Mouse (Mus musculus): ENCODE measurements around the gene Tcte2. TPM values are rescaled to one million over a fixed set of nuclear protein-coding genes. Genes with fewer than 3 reads are reported as not detected.
A peak's percentile ranks its signal among the peaks of the same experiment; 100 is the strongest.
"Not testable (repeated sequence)": the region's sequence is repeated elsewhere in the genome, so short reads cannot be mapped to it uniquely, and the experiment has no call there.

Gene Tcte2
- polyA plus RNA-seq, 1 experiment from 2014 or later: 5.0 TPM

DNA sequence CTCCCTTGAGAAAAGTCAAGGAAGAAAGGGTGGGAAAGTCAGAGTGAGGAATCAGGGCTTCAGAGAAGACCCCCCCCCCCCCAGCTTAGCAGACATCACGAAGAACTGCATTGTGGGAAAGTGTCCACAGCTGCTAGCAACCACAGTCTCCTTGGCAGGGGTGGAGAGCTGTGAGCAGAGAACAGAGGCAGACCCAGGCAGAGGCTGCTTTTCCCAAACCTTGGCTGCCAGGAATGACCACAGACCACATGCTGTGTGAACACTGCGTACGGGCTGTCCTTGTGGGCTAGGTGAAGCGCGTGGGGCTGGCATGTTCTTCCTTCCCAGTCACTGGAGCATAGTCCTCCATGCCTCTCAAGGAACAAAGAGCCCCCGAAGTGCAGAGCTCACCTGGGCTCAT is 81.9 kb downstream of the Tcte2 start:
- Histone ChIP-seq H3K4me2 (ENCODE audit: low read length) (no peak overlapping the region), H3K36me3 (ENCODE audit: control insufficient read depth, insufficient read depth, low read length) (no peaks in the 10 kb centered on the region), H3K4me3 (ENCODE audit: control insufficient read depth in 1 of 2, insufficient read depth in 1 of 2, low read depth in 1 of 2, low read length in 2 of 2) (no peak overlapping the region), H3K27ac (replicated peaks in 1 of 2; ENCODE audit: control insufficient read depth in 1 of 2, insufficient read depth in 1 of 2, low read depth in 2 of 2, low read length in 2 of 2) (no peak overlapping the region), H3K9ac (ENCODE audit: low read length) (no peak overlapping the region), H3K9me3 (ENCODE audit: control insufficient read depth, low read length) (no peaks in the 10 kb centered on the region), H3K4me1 (ENCODE audit: control insufficient read depth in 2 of 2, insufficient read depth in 2 of 2, low read length in 2 of 2) (peaks cover 36 to 49% of the 10 kb centered on the region in 2 experiments), H3K27me3 (ENCODE audit: control insufficient read depth, insufficient read depth, low read length) (no peaks in the 10 kb centered on the region)
- 91% methylated on average over 6 of the region's 6 CpGs for WGBS
- ATAC-seq (ENCODE audit: insufficient number of reproducible peaks, insufficient read depth, low FRiP score, low read depth): no peak

DNA sequence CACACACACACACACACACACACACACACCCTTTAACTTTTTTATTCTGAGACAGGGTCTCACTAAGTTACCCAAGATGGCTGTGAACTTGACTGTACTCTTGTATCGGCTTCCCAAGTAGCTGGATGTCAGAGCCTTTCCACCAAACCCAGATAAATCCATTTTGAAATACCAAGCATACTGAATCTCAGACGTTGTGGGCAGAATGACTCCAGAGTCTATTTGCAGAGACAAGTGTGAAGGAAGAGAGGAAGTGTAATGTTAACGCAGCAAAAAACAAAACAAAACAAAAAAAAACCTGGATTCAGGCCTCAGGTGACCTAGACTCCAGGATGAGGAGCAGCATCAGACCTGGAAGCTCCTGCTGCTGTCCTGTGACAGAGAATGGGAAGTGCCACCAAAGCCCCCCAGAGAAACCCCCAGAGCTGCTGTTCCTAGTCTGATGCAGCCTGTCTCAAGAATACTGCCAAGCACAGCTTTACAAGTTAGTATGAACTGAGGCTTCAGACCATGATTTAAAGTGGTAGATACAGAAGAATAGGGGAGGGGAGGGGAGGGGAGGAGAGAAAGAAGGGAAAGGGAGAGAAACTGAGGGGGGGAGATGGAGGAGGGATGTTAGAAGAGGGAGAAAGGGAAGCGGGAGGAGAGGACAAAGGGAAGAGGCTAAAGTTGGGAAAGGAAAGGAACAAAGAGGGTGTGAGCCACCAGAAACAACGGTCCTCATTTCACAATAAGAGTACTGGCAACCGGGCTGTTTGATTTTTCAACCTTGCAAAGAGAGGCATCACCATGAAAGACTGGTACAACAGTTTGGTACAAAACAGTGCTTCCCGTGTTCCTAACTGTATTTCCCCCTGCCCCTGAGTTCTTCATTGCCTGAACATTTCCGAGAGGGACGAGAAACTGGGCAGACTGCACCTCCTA is 84.1 kb downstream of the Tcte2 start:
- Histone ChIP-seq H3K4me3 (ENCODE audit: control insufficient read depth in 1 of 2, insufficient read depth in 1 of 2, low read depth in 1 of 2, low read length in 2 of 2) (0 out of 4 replicates have a peak overlapping the region, but pooled peaks of 1 of the 2 experiments have one; percentile 9), H3K4me2 (ENCODE audit: low read length) (peak overlapping the region; percentile 35), H3K36me3 (ENCODE audit: control insufficient read depth, insufficient read depth, low read length) (no peaks in the 10 kb centered on the region)

DNA sequence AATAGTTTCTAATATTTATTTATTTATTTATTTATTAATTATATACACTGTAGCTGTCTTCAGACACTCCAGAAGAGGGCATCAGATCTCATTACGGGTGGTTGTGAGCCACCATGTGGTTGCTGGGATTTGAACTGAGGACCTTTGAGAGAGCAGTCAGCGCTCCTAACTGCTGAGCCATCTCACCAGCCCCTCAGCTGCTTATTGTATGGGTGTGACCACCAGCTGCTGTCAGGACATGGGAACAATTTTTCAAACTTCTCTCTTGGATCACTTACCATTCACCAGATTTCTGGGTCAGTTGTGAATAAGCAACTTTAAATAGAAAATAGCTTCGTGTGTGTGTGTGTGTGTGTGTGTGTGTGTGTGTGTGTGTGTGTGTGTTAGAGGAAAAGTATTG is 85.5 kb downstream of the Tcte2 start:
- H3K27ac ChIP-seq (replicated peaks in 1 of 2; ENCODE audit: control insufficient read depth in 1 of 2, insufficient read depth in 1 of 2, low read depth in 2 of 2, low read length in 2 of 2); H3K27me3 ChIP-seq (ENCODE audit: control insufficient read depth, insufficient read depth, low read length); ATAC-seq (ENCODE audit: insufficient number of reproducible peaks, insufficient read depth, low FRiP score, low read depth); H3K4me3 ChIP-seq (ENCODE audit: control insufficient read depth in 1 of 2, insufficient read depth in 1 of 2, low read depth in 1 of 2, low read length in 2 of 2); H3K9ac ChIP-seq (ENCODE audit: low read length); H3K36me3 ChIP-seq (ENCODE audit: control insufficient read depth, insufficient read depth, low read length); H3K4me2 ChIP-seq (ENCODE audit: low read length); H3K9me3 ChIP-seq (ENCODE audit: control insufficient read depth, low read length): not testable (repeated sequence)
- 85% methylated on average over 3 of the region's 3 CpGs for WGBS
- H3K4me1 ChIP-seq (ENCODE audit: control insufficient read depth in 2 of 2, insufficient read depth in 2 of 2, low read length in 2 of 2): peaks cover 19 to 26% of the 10 kb centered on the region in 2 experiments

More for the DNA sequence above, 84.1 kb downstream of the Tcte2 start:
- no peaks in the 10 kb centered on the region for H3K27me3 ChIP-seq (ENCODE audit: control insufficient read depth, insufficient read depth, low read length)
- no peaks in the 10 kb centered on the region for H3K9me3 ChIP-seq (ENCODE audit: control insufficient read depth, low read length)
- H3K27ac ChIP-seq (replicated peaks in 1 of 2; ENCODE audit: control insufficient read depth in 1 of 2, insufficient read depth in 1 of 2, low read depth in 2 of 2, low read length in 2 of 2): peak overlapping the region; percentile 71 to 77
- peaks cover 23 to 34% of the 10 kb centered on the region in 2 experiments for H3K4me1 ChIP-seq (ENCODE audit: control insufficient read depth in 2 of 2, insufficient read depth in 2 of 2, low read length in 2 of 2)
- ATAC-seq (ENCODE audit: insufficient number of reproducible peaks, insufficient read depth, low FRiP score, low read depth): no peak
- WGBS: 31% methylated on average over 9 of the region's 9 CpGs
- H3K9ac ChIP-seq (ENCODE audit: low read length): peak overlapping the region; percentile 57

DNA sequence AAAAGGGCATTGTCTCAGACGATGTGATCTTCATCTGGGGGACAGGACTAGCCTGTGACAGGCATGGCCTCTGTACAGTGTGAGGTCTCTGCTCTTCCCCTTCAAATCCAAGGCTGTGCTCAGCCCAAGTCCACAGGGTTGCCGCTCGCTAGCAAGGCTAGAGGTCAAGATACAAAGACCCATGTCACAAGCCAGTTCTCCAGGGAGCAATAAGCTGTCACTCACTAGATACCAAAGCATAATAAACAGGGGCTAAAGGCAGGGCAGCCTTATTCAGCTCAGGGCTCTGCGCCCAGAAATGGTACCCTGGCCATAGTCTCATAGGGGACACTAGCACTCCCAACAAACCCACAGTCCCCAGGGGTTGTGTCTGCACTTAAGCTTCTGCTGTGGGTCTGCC is 86.0 kb downstream of the Tcte2 start:
- WGBS: 81% methylated on average over 4 of the region's 4 CpGs
- no peak overlapping the region for H3K27ac ChIP-seq (replicated peaks in 1 of 2; ENCODE audit: control insufficient read depth in 1 of 2, insufficient read depth in 1 of 2, low read depth in 2 of 2, low read length in 2 of 2)

DNA sequence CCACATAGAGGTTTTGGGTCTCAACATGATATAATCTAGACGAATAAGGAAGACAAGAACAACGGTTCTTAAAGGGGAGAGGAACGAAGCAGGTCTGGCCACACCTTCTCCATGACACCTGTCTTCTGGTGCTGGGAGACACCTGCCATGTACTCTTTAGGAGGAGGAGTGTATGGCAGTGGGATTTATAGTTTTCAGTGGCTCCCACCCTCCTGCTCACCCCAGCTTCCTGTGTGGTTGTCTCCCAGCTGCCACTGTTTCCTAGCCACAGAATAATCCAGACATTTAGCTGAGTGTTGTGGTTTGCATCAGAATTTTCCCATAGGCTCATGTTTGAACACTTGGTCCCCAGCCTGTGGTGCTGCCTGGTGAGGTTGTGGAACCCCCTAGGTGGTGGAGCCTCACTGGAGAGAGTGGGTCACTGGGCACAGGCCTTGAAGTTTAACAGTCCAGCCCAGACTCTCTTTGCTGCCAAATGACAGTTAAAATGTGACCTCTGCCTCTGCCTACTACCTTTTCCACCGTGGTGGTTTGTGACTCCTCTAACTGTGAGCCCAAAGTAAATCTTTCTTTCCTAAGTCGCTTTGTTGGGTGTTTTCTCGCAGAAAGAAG is 86.8 kb downstream of the Tcte2 start:
- peaks cover 13 to 18% of the 10 kb centered on the region in 2 experiments for H3K4me1 ChIP-seq (ENCODE audit: control insufficient read depth in 2 of 2, insufficient read depth in 2 of 2, low read length in 2 of 2)
- 78% methylated on average over 6 of the region's 6 CpGs for WGBS
- H3K9me3 ChIP-seq (ENCODE audit: control insufficient read depth, low read length): 0 out of 2 replicates have a peak, but pooled peaks cover 2% of the 10 kb centered on the region
- H3K27me3 ChIP-seq (ENCODE audit: control insufficient read depth, insufficient read depth, low read length): no peaks in the 10 kb centered on the region
- H3K27ac ChIP-seq (replicated peaks in 1 of 2; ENCODE audit: control insufficient read depth in 1 of 2, insufficient read depth in 1 of 2, low read depth in 2 of 2, low read length in 2 of 2): no peak overlapping the region
- H3K4me2 ChIP-seq (ENCODE audit: low read length): no peak overlapping the region
- no peak overlapping the region for H3K4me3 ChIP-seq (ENCODE audit: control insufficient read depth in 1 of 2, insufficient read depth in 1 of 2, low read depth in 1 of 2, low read length in 2 of 2)
- H3K9ac ChIP-seq (ENCODE audit: low read length): no peak overlapping the region
- H3K36me3 ChIP-seq (ENCODE audit: control insufficient read depth, insufficient read depth, low read length): no peaks in the 10 kb centered on the region
- ATAC-seq (ENCODE audit: insufficient number of reproducible peaks, insufficient read depth, low FRiP score, low read depth): no peak

More for the DNA sequence above, 86.0 kb downstream of the Tcte2 start:
- Histone ChIP-seq H3K4me2 (ENCODE audit: low read length) (no peak overlapping the region), H3K27me3 (ENCODE audit: control insufficient read depth, insufficient read depth, low read length) (no peaks in the 10 kb centered on the region), H3K4me3 (ENCODE audit: control insufficient read depth in 1 of 2, insufficient read depth in 1 of 2, low read depth in 1 of 2, low read length in 2 of 2) (no peak overlapping the region), H3K9me3 (ENCODE audit: control insufficient read depth, low read length) (0 out of 2 replicates have a peak, but pooled peaks cover 2% of the 10 kb centered on the region), H3K9ac (ENCODE audit: low read length) (no peak overlapping the region), H3K36me3 (ENCODE audit: control insufficient read depth, insufficient read depth, low read length) (no peaks in the 10 kb centered on the region), H3K4me1 (ENCODE audit: control insufficient read depth in 2 of 2, insufficient read depth in 2 of 2, low read length in 2 of 2) (peaks cover 18 to 26% of the 10 kb centered on the region in 2 experiments)
- ATAC-seq (ENCODE audit: insufficient number of reproducible peaks, insufficient read depth, low FRiP score, low read depth): no peak

DNA sequence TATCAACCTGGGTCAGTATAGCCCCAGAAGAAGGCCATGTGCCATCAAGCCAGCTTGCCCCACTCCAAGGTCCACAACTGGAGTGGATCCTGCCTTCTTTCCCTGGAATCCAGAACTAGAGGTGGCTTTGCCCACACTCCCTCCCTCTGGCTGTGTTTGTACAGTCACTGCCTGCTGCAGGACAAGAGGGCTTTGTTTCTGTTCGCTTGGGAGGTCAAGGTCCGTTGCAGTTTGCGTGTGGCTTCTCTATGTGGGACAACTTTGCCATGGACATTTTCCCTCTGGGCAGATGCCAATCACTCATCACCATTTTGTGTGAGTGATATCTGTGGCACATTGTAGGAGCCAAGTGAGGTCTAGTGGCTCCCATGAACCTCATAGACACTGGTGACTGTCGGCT is 89.9 kb downstream of the Tcte2 start:
- Histone ChIP-seq H3K36me3 (ENCODE audit: control insufficient read depth, insufficient read depth, low read length) (no peaks in the 10 kb centered on the region), H3K27ac (replicated peaks in 1 of 2; ENCODE audit: control insufficient read depth in 1 of 2, insufficient read depth in 1 of 2, low read depth in 2 of 2, low read length in 2 of 2) (no peak overlapping the region), H3K27me3 (ENCODE audit: control insufficient read depth, insufficient read depth, low read length) (no peaks in the 10 kb centered on the region), H3K4me1 (ENCODE audit: control insufficient read depth in 2 of 2, insufficient read depth in 2 of 2, low read length in 2 of 2) (peaks cover 23% of the 10 kb centered on the region in 2 experiments), H3K9ac (ENCODE audit: low read length) (no peak overlapping the region), H3K4me2 (ENCODE audit: low read length) (no peak overlapping the region), H3K9me3 (ENCODE audit: control insufficient read depth, low read length) (0 out of 2 replicates have a peak, but pooled peaks cover 2% of the 10 kb centered on the region), H3K4me3 (ENCODE audit: control insufficient read depth in 1 of 2, insufficient read depth in 1 of 2, low read depth in 1 of 2, low read length in 2 of 2) (no peak overlapping the region)
- no peak for ATAC-seq (ENCODE audit: insufficient number of reproducible peaks, insufficient read depth, low FRiP score, low read depth)
- 64% methylated on average over 4 of the region's 4 CpGs for WGBS

DNA sequence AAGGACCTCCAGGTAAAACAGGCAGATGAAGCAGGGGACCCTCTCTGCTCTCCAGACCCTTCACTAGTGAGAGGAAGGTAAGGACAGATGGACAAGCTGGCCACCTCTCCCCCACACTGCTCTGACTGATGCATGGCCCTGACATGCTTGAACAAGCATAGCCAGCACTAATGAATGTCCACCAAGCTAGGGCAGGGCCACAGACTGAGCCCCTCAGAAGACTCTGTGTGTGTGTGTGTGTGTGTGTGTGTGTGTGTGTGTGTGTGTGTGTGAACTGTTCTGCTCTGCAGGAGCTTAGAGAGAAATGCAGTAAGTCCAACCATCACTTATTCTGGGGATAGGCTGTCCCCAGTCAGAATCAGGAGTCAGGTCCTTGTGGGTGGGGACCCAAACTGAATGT is 91.4 kb downstream of the Tcte2 start:
- peaks cover 20 to 22% of the 10 kb centered on the region in 2 experiments for H3K4me1 ChIP-seq (ENCODE audit: control insufficient read depth in 2 of 2, insufficient read depth in 2 of 2, low read length in 2 of 2)
- H3K4me3 ChIP-seq (ENCODE audit: control insufficient read depth in 1 of 2, insufficient read depth in 1 of 2, low read depth in 1 of 2, low read length in 2 of 2): no peak overlapping the region
- no peaks in the 10 kb centered on the region for H3K36me3 ChIP-seq (ENCODE audit: control insufficient read depth, insufficient read depth, low read length)
- no peak overlapping the region for H3K27ac ChIP-seq (replicated peaks in 1 of 2; ENCODE audit: control insufficient read depth in 1 of 2, insufficient read depth in 1 of 2, low read depth in 2 of 2, low read length in 2 of 2)
- H3K9me3 ChIP-seq (ENCODE audit: control insufficient read depth, low read length): 0 out of 2 replicates have a peak, but pooled peaks cover 2% of the 10 kb centered on the region
- H3K4me2 ChIP-seq (ENCODE audit: low read length): no peak overlapping the region
- H3K9ac ChIP-seq (ENCODE audit: low read length): no peak overlapping the region
- no peak for ATAC-seq (ENCODE audit: insufficient number of reproducible peaks, insufficient read depth, low FRiP score, low read depth)
- no peaks in the 10 kb centered on the region for H3K27me3 ChIP-seq (ENCODE audit: control insufficient read depth, insufficient read depth, low read length)

Measured in heart, embryonic 14.5 days (tissue).